Mouse (Mus musculus) stomach, postnatal 0 days (tissue): ENCODE data around the gene Auts2. TPM values are rescaled to one million over a fixed set of nuclear protein-coding genes. Genes with fewer than 3 reads are reported as not detected.
A peak's percentile ranks its signal among the peaks of the same experiment; 100 is the strongest.

Experiments used
- ATAC-seq: fragments of 200-750 bp; cut with Nextera tagmentation; 2 replicates; pipeline ENCODE4 v1.8.0; 2017; ENCODE audit not compliant: low FRiP score, low TSS enrichment
- DNase-seq: peaks from one replicate; pipeline ENCODE4 v3.0.0-alpha.2; 2016; ENCODE audit warnings: low spot score
- H3K27ac ChIP-seq: fragments of 300-500 bp; sonication (generic); replicated peaks from 2 replicates; pipeline ENCODE4 v1.5.1; 2014; ENCODE audit warnings: mild to moderate bottlenecking, control low read depth
- H3K27me3 ChIP-seq: fragments of 300-500 bp; sonication (generic); 2 replicates; pipeline ENCODE4 v1.6.1; 2014; ENCODE audit warnings: low read length; ENCODE audit not compliant: control insufficient read depth, insufficient read depth
- H3K36me3 ChIP-seq: fragments of 300-500 bp; sonication (generic); 2 replicates; pipeline ENCODE4 v1.6.1; 2014; ENCODE audit warnings: low read length, mixed read lengths; ENCODE audit not compliant: control insufficient read depth, insufficient read depth
- H3K4me1 ChIP-seq: fragments of 300-500 bp; sonication (generic); replicated peaks from 2 replicates; pipeline ENCODE4 v1.6.1; 2014; ENCODE audit warnings: antibody characterized with exemption; ENCODE audit not compliant: control insufficient read depth, insufficient read depth
- H3K4me2 ChIP-seq: fragments of 300-500 bp; sonication (generic); replicated peaks from 2 replicates; pipeline ENCODE4 v1.6.1; 2014; ENCODE audit warnings: low read depth, mild to moderate bottlenecking, control low read depth, moderate library complexity
- H3K4me3 ChIP-seq: fragments of 300-500 bp; sonication (generic); 2 replicates; pipeline ENCODE4 v1.5.1; 2014; ENCODE audit warnings: low read depth, low read length, control low read depth
- H3K9ac ChIP-seq: fragments of 300-500 bp; sonication (generic); 2 replicates; pipeline ENCODE4 v1.6.1; 2014; ENCODE audit warnings: mild to moderate bottlenecking, low read length, control low read depth, mixed read lengths
- H3K9me3 ChIP-seq: fragments of 300-500 bp; sonication (generic); 2 replicates; pipeline ENCODE4 v1.6.1; 2016; ENCODE audit warnings: low read length; ENCODE audit not compliant: control insufficient read depth
- CTCF ChIP-seq: IDR thresholded peaks from 2 replicates; pipeline ENCODE4 v1.5.1; 2016; ENCODE audit warnings: antibody characterized with exemption, low read depth, mild to moderate bottlenecking, moderate library complexity
- EP300 ChIP-seq: optimal IDR thresholded peaks from 2 replicates; pipeline ENCODE3; 2016; ENCODE audit warnings: antibody characterized with exemption
- WGBS: fragments of 180-500 bp; shearing (Covaris S2); extraction: QIAGEN DNeasy Blood & Tissue Kit; methylation state at CpG from one replicate; pipeline ENCODE4 v1.1.7; 2014; 5-methylcytosine and 5-hydroxymethylcytosine counted together
- polyA plus RNA-seq: library from polyadenylated mRNA; unstranded; fragments of >200 nt; fragmentation: Nextera tagmentation; extraction: Ambion mirVana; gene quantifications from 2 replicates; pipeline ENCODE4 v1.2.1, GENCODE M21; 2015

The Auts2 gene
- polyA plus RNA-seq, 1 experiment from 2014 or later: 7.3 TPM

DNA sequence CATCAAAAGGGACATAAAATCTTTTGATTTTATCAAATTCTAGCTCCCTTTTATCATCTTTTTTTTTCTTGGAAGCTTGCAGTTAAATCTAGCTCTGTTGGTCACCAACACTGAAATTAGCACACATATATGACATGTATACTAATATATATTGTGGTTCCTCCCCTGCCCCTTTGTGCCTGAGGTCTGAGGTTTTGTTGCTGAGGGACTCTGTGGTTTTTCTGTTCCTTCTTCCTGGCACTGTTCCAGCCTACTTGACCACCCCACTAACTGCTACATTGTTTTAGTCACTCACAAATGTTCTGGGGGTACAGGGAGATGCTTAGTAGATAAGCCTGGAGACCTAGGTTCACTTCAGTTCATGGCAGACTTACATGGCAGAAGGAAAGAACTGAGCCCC lies 192.0 kb downstream of the Auts2 start:
- no peak for TF ChIP-seq EP300
- no peak for TF ChIP-seq CTCF
- Histone ChIP-seq H3K9me3 (no peaks in the 10 kb centered on the region), H3K9ac (no peak overlapping the region), H3K4me2 (no peak overlapping the region), H3K36me3 (no peaks in the 10 kb centered on the region), H3K27ac (no peak overlapping the region), H3K27me3 (no peaks in the 10 kb centered on the region), H3K4me1 (no peaks in the 10 kb centered on the region), H3K4me3 (no peak overlapping the region)
- ATAC-seq (no peak), DNase-seq (no peak)

DNA sequence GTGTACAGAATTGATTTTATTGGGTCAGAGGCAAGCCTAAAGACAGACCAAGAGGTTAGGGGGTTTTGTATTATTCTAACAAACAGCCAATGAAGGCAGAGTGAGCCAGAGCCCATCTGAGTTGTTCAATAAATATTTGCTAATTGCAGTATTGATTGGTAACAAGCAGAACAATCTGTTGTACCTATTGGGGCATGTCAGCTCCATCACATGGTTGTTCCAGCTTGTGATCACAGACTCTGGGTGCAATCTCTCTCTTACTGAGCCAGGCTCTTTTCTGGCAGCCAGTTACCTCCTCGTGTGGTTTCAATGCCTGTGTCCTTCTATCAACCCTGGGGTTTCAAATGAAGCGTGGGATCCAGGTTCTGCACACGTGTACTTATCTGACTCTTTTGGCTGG lies 201.8 kb downstream of the Auts2 start:
- Histone ChIP-seq H3K4me3 (no peak overlapping the region), H3K27ac (no peak overlapping the region), H3K4me1 (peaks cover 5% of the 10 kb centered on the region; the same call in 1 of the 2 replicates), H3K27me3 (no peaks in the 10 kb centered on the region), H3K9me3 (no peaks in the 10 kb centered on the region), H3K9ac (no peak overlapping the region), H3K36me3 (no peaks in the 10 kb centered on the region), H3K4me2 (no peak overlapping the region)
- 78% methylated on average over 3 of the region's 3 CpGs for WGBS
- DNase-seq (no peak), ATAC-seq (no peak)
- TF ChIP-seq EP300 (no peak), CTCF (no peak)

DNA sequence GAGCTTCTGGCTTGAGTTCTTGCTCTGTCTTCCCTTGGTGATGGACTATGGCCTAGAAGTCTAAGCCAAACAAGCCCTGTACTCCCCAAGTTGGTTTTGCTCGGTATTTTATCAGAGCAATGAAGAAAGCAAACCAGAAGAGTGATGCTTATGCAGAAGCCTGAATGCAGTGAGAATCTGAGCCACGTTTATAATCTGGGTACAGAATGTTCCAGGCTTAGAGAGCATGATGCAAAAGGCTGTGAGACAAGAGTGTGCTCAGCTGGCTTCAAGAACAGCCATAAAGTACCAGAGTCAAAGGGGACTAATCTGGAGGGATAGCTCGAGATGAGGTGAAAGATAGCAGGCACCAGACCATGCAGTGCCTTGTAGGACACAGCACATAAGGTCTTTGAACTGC lies 205.5 kb downstream of the Auts2 start:
- no peak for DNase-seq
- ATAC-seq: peak; percentile 63; the same call in 1 of the 2 replicates
- Histone ChIP-seq H3K9ac (no peak overlapping the region), H3K4me3 (no peak overlapping the region), H3K4me1 (peaks cover 5% of the 10 kb centered on the region), H3K27ac (no peak overlapping the region), H3K4me2 (no peak overlapping the region), H3K9me3 (no peaks in the 10 kb centered on the region), H3K36me3 (no peaks in the 10 kb centered on the region), H3K27me3 (no peaks in the 10 kb centered on the region)
- TF ChIP-seq CTCF (no peak), EP300 (peak; percentile 83)
- 42% methylated on average over 3 of the region's 3 CpGs for WGBS

DNA sequence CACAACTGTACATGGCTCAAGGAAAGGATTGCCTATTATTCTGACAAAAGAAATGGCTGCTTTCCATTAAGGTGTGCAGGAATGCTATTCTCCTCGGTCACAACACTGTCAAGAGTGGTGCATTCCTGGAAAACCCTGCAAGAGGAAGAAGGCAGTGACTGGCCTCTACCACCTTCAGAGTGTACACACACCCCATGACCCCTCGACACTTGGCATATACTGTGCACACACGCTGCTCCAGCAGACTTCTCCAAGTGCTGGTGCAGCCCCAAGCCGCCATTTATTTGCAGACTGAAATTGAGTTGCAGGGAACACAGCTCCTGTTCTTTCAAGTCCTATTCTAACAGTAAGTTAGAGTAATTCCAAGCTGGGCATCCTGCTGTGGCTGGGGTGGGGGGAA lies 207.4 kb downstream of the Auts2 start:
- Histone ChIP-seq H3K27me3 (no peaks in the 10 kb centered on the region), H3K9me3 (no peaks in the 10 kb centered on the region), H3K9ac (no peak overlapping the region), H3K4me3 (no peak overlapping the region), H3K27ac (no peak overlapping the region; the same call in 1 of the 2 replicates), H3K36me3 (no peaks in the 10 kb centered on the region), H3K4me1 (peaks cover 5% of the 10 kb centered on the region), H3K4me2 (no peak overlapping the region)
- ATAC-seq: 0 out of 2 replicates have a peak, but pooled peaks have one; percentile 54
- WGBS: 66% methylated on average over 4 of the region's 4 CpGs
- peak; percentile 23 for DNase-seq
- TF ChIP-seq EP300 (no peak), CTCF (no peak)

DNA sequence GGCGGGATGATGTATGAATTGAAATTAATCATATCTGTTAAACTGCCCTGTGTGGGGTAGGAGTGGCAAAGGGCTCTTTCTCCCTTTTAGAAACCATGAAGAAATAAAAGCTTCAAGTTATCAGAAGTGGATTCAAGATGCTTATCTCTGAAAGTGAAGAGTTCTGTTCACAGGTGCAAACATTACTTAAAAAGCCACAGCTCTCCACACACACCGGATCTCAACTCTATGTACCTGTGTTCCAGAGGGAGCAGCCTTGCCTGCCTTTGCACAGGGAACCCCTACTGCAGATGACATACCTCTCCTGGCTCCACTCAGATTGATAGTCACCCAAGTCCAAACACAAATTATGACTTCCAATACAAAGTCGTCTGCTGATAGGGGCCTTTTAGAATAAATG lies 208.3 kb downstream of the Auts2 start:
- no peaks in the 10 kb centered on the region for H3K36me3 ChIP-seq
- ATAC-seq: no peak
- WGBS: 57% methylated on average over 3 of the region's 3 CpGs

DNA sequence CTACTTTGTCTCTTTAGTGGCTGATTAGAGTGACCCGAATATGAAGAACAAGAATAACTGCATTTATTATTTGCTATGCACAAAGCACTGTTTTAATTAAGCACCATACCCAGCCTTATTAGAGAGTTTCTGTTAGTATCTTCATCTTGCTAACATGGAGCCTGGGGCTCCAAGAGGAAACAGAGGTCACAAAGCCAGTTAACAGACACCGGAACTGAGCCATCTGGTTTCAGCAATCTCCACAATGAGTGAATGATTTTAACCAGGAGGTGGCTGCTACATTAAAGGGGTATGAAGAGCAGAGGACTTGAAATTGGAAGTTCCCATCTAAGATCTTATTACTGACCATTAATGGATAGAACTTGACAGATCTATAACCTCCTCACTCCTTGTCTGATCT lies 209.4 kb downstream of the Auts2 start:
- Histone ChIP-seq H3K27ac (no peak overlapping the region), H3K9me3 (no peaks in the 10 kb centered on the region), H3K4me3 (no peak overlapping the region), H3K4me2 (no peak overlapping the region), H3K4me1 (peaks cover 5% of the 10 kb centered on the region), H3K36me3 (no peaks in the 10 kb centered on the region), H3K27me3 (no peaks in the 10 kb centered on the region), H3K9ac (no peak overlapping the region)
- 60% methylated on average over 2 of the region's 2 CpGs for WGBS
- DNase-seq: no peak
- TF ChIP-seq EP300 (no peak), CTCF (no peak)
- ATAC-seq: no peak

More for the DNA sequence above, 208.3 kb downstream of the Auts2 start:
- Histone ChIP-seq H3K9ac (no peak overlapping the region), H3K9me3 (no peaks in the 10 kb centered on the region), H3K4me1 (peaks cover 5% of the 10 kb centered on the region), H3K27me3 (no peaks in the 10 kb centered on the region), H3K27ac (no peak overlapping the region), H3K4me2 (no peak overlapping the region), H3K4me3 (no peak overlapping the region)
- no peak for DNase-seq
- TF ChIP-seq EP300: no peak
- TF ChIP-seq CTCF: no peak

DNA sequence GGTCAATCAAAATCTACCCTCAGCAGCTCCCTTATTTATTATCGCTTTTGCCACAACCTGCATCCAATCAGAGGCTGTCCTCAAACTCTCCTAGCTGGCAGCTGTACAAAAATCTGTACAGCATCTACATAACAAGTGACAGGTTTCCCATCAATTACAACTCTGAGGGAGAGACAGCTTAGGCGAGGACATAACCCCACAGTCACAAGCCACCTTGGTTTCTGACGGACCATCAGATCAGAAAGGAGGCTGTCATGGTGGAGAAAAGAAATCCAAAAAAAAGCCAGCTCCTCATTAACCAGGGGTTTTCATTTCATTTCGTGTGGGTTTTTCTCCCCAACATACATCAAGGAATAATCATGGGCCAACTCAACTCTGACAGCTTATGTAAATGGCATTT lies 210.6 kb downstream of the Auts2 start:
- no peak for DNase-seq
- Histone ChIP-seq H3K9ac (no peak overlapping the region), H3K27me3 (no peaks in the 10 kb centered on the region), H3K9me3 (no peaks in the 10 kb centered on the region), H3K4me2 (no peak overlapping the region), H3K36me3 (no peaks in the 10 kb centered on the region), H3K4me1 (peaks cover 5% of the 10 kb centered on the region), H3K4me3 (no peak overlapping the region), H3K27ac (no peak overlapping the region)
- 70% methylated on average over 4 of the region's 4 CpGs for WGBS
- no peak for TF ChIP-seq EP300
- TF ChIP-seq CTCF: no peak
- ATAC-seq: no peak
